Mouse (Mus musculus) A20 (cell line): ENCODE data around the gene Hoxc11.

Source experiments
- DNase-seq: peaks from one replicate; pipeline ENCODE4 v3.0.0-alpha.2; 2011; ENCODE audit warnings: low read depth, low spot score

The Hoxc11 gene

DNA sequence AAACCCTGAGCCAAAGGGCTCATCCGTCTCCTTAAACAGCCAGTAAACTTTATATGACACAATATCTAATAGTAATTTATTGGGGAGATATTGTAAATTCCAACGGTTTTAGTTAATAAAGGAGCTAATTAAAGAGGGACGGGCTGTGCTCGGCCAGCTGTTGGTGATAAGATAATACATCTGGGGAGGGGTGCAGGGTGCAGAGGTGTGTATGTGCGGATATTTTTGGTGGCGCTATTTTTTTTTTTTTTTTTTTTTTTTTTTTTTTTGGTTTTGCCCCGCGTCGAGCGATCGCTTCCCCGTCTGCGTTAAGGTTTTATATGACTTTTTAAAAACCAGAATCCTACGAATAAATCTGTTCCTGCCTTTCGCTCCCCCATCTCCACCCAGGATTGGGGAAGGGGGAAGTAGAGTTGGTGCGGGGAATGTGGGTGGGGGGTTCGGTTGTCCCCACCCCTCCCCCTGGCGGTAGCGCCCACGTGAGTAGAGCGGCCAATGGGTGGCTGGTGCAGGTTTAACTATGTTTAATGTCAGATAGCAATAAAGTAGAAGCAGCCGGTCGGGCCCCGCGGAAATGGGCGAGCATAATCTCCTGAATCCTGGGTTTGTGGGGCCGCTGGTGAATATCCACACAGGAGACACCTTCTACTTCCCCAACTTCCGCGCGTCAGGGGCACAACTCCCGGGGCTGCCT is 17.8 kb upstream of the Hoxc11 start, which contains the start of gene Hoxc12:
Hoxc12 (plus strand) TSS at position 479 of the 694 bp plus-strand sequence.
- no peak for DNase-seq

DNA sequence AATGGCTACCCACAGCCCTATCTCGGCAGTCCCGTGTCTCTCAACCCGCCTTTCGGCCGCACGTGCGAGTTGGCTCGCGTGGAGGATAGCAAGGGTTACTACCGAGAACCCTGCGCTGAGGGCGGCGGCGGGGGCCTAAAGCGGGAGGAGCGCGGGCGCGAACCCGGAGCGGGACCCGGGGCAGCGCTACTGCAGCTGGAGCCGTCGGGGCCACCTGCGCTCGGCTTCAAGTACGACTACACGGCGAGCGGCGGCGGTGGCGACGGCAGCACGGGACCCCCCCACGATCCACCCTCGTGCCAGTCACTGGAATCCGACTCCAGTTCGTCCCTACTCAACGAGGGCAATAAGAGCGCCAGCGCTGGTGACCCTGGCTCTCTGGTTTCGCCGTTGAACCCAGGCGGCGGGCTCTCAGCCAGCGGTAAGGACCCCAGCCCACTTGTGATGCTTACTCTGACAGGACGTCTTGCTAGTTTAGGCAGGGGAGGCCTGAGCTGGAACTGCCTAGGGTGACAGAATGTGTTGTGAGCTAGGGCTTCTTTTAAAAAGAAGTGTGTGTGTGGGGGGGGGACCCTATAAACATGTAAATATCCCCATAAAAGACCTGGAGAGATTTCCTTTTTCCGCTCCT is 17.1 kb upstream of the Hoxc11 start:
- DNase-seq: no peak

- no peak for DNase-seq
These were observed 14.7 kb upstream of the Hoxc11 start for GRCm38 (mm10) chr15:102939256-102940155.

DNA sequence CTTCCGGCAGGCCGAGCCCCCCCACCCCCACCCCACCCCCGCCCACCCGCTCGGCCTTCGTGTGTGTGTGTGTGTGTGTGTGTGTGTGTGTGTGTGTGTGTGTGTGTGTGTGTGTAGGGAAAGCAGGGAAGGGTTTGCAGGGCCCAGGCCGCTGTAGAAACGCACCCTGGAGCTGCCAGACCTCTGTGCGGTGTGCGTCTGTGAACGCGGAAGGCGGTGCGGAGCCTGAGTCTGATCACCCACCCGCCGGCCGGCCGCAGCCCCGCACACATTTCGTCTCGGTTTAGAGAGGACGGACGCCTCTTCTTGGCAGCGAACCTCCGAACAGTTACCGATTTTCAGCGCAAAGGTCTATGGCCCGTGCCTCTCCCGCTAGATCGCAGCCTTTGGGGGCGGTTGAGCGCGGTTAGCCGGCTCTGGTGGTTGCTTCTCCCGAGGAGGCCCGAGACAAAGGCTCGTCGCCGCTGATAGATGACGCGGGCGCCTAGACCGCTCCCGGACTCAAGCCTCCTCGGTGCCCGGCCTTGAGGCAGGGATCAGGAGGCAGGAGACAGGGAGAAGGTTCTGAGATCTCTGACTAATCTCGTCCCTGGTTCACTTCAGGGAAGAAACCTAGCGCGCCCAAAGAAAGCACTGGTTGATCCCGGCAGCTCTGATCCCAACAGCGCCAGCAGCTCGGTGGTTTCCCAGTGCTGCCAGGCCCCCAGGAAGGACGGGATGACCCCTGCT is 11.3 kb upstream of the Hoxc11 start:
- DNase-seq: no peak

DNA sequence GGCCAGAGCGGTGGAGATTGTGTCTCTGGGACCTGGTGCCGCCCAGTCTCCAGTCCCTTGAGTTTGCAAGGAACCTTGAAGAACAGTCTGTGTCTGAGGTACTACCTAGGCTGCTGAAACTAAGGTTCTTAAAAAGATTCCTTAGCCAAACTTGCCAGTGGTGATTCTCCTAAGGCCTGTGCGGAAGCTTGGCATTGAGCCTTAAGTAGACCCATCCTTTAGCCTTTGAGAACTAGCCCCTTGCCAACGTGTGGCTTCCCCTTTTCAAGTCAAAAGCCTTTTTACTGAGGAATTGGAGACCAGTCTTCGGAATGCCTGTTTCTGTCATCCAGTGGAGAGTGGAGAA is 10.8 kb upstream of the Hoxc11 start:
- no peak for DNase-seq

DNA sequence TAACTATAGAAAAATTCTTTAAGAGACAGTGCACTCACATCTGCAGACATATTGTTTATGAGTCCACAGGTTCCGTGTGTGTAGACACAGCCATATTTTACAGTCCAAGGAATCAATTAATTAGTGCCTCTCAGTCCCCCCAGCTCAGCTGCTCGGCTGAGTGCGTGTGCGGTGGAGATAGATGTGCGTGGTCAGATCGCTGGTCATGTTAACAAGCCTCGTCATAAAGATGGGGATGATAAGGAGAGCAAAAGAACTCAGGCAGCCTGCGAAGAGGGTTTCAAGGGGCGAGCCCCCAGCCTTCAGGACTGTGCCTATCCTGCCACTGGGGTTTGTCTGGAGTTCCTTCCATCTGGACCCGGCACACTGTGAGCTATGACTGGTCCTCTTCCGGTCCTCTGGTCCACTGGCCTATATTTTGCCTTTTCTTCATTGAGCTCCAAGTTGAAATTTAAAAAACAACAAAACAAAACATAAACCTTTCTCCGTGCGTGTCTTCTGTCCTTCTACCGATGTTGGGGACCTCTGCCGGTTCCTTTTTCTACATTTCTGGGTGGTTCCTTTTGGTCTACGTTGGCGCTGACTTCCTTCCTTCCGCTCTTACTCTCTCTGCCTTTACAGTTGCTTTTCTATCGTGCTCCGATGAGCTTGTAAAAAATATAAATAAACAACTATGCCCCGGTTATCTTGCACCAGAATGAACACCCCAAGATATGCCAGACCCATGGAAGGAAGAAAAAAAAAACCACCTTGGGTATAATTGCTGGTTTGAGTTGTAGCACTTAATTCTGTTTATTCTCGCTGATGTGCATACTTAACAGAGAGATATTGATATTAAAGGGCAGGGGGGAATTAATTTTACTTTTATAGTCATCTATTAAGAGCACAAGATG is 8.8 kb upstream of the Hoxc11 start:
- DNase-seq: no peak

- no peak for DNase-seq
These were observed 7.0 kb upstream of the Hoxc11 start for GRCm38 (mm10) chr15:102947276-102947675.

- DNase-seq: no peak
These were observed 5.4 kb upstream of the Hoxc11 start for GRCm38 (mm10) chr15:102948842-102949241.

GRCm38 (mm10) chr15:102949696-102950095 is 4.5 kb upstream of the Hoxc11 start:
- no peak for DNase-seq

GRCm38 (mm10) chr15:102950877-102951276 is 3.4 kb upstream of the Hoxc11 start:
- no peak for DNase-seq

GRCm38 (mm10) chr15:102953561-102953960 is 666 bp upstream of the Hoxc11 start:
- no peak for DNase-seq

GRCm38 (mm10) chr15:102955007-102955382 is 768 bp downstream of the Hoxc11 start:
- DNase-seq: no peak

- DNase-seq: no peak
These were observed 1.8 kb downstream of the Hoxc11 start for GRCm38 (mm10) chr15:102955833-102956640.

- no peak for DNase-seq
These were observed 2.7 kb downstream of the Hoxc11 start for GRCm38 (mm10) chr15:102956906-102957305.

GRCm38 (mm10) chr15:102959663-102960191 is 5.5 kb downstream of the Hoxc11 start:
- no peak for DNase-seq

DNA sequence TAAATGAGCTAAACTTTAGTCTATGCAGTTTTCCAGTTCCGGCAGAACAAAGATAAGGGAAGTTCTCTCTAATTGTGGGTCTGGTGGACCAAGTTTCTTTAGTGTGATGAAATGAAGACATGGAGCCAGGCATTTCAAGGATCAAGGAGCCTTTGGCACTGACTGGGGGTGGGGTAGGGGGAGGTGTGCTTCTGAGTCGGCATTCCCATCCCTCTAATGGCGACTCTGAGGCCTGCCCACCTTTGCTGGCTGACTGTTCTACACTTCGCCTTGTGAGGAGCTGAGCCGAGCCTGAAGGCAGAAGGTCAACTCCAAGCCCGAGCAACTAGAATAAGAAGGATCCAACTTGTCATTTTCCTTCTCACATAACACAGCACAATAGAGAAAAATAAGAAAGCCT is 7.5 kb downstream of the Hoxc11 start:
- DNase-seq: no peak

DNA sequence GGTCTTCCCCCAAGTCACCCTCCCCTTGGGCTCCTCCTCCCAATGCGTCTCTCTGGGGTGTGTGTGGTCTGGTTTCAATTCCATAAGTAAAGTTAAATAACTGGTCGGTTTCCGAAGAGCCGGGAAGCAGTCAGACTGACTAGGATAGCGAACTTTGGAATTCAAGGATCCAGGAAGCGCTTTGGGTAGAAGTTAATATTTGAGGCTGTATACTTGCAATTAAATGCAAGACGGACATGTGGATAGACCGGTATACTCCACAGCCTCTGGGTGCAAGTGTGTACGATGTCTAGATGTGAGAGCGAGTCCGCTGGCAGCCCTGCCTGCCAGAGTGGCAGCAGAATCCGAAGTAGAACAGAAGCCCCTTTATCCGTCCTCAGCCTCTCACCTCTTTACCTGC is 8.3 kb downstream of the Hoxc11 start:
- no peak for DNase-seq

DNA sequence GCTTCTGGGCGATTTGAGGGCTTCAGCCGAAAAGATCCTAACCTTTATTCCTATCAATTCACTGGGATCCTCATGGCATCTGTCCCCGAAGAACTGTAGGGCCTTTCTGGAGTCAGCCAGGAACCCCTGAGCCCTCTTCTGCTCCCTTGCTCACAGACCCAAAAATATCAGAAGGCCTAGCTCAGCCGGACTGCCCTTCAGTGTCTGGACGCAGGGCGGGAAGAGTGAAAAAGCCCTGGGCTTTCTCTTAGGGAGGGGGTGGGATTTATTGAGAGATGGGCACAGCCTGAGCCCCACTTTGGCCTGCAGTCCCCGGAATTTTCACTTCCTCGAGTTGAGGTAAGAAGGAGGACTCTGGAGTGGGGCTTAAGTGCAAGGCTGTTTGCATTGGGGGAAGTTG is 9.0 kb downstream of the Hoxc11 start:
- DNase-seq: no peak
